In genomic region chr2:154790656-154791483, GRCm38 (mm10) we compare ENCODE assay signal across 1 mouse cellular context.
TF ChIP-seq lines count a peak whose summit lies in the region.

TSS of gene Raly (plus strand) at chr2:154791096.
TSS of gene a (plus strand) at chr2:154791402.

TF ChIP-seq in MEL, 35 proteins besides CTCF, POLR2A, EP300 and RAD21 (continued from another document):
- TF ChIP-seq JUND (IDR thresholded peaks at IDR 0.05; ENCODE audit: low read depth, low read length) (no peak), TAL1 (IDR thresholded peaks at IDR 0.05; ENCODE audit: low read length) (no peak), ZNF384 (IDR thresholded peaks at IDR 0.05; ENCODE audit: low read depth, low read length) (no peak), ZKSCAN1 (IDR thresholded peaks at IDR 0.05; ENCODE audit: low read depth, low read length) (no peak)
